Mouse (Mus musculus): ENCODE measurements at regions not wholly inside any gene's neighbourhood (a gene's known extent, or its start where the extent isn't known, plus 50 kb on each side); places are given as distances from the start of the nearest gene placed in this dataset.

GRCm38 (mm10) chr11:41090391-41090900 lies 335.3 kb upstream of the Ccng1 start:
- peak; percentile 9 to 14 for DNase-seq (ENCODE audit: low spot score in 2 of 2)

- no peak for DNase-seq (ENCODE audit: low spot score in 2 of 2)
Measured at GRCm38 (mm10) chr11:41063570-41063969, 308.5 kb upstream of the Ccng1 start.

DNA sequence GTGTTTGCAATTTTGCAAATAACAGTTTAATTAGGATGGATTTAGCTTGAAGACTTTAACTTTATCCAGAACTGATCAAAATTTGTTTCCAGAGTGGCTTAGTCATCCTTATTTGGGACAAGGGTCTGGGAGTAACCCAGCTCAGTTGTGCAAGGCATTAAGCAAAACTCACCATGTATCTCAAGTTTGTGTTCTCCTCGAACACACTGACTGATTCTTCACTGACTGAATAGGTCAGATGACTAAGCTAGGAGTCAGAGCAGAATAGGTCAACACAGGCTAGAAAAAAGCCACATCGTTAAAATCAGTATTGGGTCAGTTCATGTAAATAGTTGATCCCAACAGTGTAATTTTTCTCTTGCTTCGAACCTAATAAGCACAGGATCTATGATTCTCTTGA lies 302.7 kb upstream of the Ccng1 start:
- no peak for DNase-seq (ENCODE audit: low spot score in 2 of 2)

- no peak for DNase-seq (ENCODE audit: low spot score in 2 of 2)
Measured at GRCm38 (mm10) chr11:41030018-41030417, 274.9 kb upstream of the Ccng1 start.

DNA sequence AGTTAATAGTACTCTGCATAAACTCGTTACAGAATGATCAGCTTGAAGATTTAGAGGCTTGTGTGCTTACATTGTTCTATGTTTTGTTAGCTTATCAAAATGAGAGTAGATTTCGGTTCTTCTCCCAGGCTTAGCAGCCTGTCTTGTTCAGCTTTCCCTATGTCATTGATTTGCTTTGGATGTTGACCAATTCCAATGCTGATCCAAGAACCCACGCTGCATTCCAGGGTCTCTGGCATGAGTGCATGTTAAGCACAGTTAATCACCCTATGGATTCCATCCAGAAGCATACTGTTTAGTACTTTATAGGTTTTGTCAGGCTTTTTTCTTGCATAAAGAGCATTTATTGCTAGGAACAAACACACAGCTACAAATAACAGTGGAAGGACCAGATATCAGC lies 255.0 kb upstream of the Ccng1 start:
- no peak for DNase-seq (ENCODE audit: low spot score in 2 of 2)

DNA sequence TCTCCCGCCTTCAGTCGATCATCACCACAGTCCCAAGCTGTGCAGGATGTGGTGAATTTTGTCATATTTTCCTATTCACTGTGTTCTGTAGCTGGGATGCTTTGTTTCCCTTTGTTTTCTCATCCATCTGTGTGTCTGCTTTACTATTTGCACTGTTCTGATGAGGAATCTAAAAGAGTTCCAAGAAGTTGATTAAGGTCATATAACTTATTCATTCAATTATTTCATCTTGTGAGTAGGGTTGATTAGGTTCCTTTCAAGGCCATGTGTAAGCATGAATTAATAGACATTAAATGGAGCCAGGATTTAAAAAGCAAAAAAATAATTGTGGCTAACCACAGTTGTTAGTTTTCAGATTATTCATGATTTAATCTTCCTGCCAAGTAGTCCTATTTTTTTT lies 217.7 kb upstream of the Ccng1 start:
- DNase-seq (ENCODE audit: low spot score in 2 of 2) = no peak

DNA sequence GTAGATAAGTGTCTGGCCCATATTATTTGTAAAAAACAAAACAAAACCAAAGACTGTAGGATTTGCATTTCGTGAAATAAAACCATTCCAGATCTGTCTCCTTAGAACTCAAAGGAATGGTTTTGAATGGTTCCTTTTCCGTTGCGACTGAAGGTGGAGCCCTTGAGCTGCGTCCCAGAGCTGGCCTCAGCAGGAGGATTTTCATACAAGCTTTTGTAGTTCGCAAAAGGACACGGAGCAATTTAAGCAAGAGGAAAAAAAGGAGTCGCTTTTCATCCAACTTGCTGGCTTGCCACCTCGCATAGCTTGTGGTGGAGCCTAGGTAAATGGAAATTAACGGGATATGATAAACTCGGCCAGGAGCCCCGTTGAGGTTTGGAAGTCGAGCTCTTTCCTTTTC lies 172.1 kb upstream of the Ccng1 start:
- DNase-seq (ENCODE audit: low spot score in 2 of 2) = peak; percentile 36 to 63

DNA sequence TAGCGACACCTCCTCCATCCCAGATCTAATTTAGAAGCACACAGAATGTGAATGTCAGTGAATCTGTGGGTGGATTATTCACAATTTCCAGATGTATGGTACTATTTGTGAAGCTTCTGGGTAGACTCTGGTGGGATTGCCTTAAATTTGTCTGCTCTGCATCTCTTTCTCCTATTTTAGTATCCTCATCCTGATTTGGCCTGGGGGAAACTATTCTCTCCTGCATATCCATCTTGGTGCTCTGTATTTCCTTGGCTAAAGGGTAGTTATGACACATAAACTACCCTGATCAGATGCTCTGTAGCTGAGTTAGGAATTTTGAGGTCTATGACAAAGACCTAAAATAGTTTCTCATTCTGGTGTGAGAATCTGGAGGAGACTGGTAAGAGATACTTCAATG lies 136.4 kb upstream of the Ccng1 start:
- no peak for DNase-seq (ENCODE audit: low spot score in 2 of 2)

- no peak for DNase-seq (ENCODE audit: low spot score in 2 of 2)
Measured at GRCm38 (mm10) chr11:40884509-40884908, 129.4 kb upstream of the Ccng1 start.

- DNase-seq (ENCODE audit: low spot score in 2 of 2) = no peak
Measured at GRCm38 (mm10) chr11:40879589-40879988, 124.5 kb upstream of the Ccng1 start.

GRCm38 (mm10) chr11:40873002-40873401 lies 117.9 kb upstream of the Ccng1 start:
- DNase-seq (ENCODE audit: low spot score in 2 of 2) = no peak

DNA sequence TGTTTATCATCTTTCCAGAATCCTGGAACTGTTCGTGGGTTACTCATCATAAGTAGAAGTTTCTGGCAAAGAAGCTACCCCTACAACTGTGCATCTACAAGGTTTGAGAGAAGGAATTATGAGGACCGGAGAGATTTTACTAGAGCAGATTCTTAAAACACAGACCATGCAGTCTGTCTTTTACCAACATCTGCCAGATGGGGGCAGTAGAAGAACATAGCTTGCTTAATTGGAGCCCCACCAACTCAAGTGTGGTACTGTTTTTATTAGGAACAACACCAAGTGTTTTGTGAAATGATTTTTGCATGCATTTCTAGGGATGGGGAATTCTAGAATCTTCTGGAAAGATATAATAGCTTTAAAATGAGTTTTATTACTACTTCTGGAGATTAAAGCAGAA lies 110.6 kb upstream of the Ccng1 start:
- DNase-seq (ENCODE audit: low spot score in 2 of 2) = peak; percentile 47 to 69

GRCm38 (mm10) chr11:40851361-40851760 lies 96.2 kb upstream of the Ccng1 start:
- no peak for DNase-seq (ENCODE audit: low spot score in 2 of 2)

DNA sequence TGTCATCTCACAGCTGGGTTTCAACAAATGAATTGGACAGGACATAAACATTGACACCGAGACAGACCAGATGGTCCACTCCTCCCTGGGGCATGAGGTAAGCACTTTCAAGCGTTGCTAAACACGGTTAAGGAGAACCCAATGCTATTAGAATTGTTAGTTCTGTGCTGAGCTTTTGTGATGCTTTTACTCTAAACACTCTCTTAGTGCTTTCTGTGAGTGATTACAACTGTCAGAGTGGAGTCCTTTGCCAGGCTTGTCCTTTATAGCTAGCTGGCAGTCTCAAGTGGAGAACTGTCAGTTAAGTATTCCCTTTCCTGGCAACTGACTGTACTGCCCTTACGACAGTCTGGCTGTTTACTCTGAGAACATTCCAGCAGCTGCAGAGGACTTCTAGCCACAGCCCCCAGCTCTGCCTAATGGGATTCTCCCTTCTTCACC lies 95.6 kb upstream of the Ccng1 start:
- no peak for DNase-seq (ENCODE audit: low spot score in 2 of 2)

GRCm38 (mm10) chr11:40846586-40846985 lies 91.5 kb upstream of the Ccng1 start:
- no peak for DNase-seq (ENCODE audit: low spot score in 2 of 2)

DNA sequence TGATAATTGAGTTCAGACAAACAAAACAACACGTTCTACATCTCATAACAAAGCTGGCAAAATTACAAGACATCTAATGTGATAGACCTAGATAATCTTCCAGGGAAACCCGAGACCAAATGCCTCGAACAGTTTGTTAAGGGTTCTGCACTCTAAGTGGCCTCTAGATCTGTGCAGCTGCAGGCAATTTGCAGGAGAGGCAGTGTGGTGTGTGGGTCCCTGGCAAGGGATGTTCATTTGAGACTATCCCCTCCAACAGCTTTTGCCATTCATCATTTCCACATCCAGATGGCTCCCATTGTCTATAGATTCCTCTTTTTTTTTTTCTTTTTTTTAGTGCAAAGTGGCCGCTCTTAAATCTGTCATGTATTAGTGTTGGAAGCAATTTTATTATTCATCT lies 80.3 kb upstream of the Ccng1 start:
- DNase-seq (ENCODE audit: low spot score in 2 of 2) = no peak

All from frontal cortex, postnatal 10 days (tissue).